Comparison of ENCODE assay signal across 8 mouse cellular contexts in the genomic region with DNA sequence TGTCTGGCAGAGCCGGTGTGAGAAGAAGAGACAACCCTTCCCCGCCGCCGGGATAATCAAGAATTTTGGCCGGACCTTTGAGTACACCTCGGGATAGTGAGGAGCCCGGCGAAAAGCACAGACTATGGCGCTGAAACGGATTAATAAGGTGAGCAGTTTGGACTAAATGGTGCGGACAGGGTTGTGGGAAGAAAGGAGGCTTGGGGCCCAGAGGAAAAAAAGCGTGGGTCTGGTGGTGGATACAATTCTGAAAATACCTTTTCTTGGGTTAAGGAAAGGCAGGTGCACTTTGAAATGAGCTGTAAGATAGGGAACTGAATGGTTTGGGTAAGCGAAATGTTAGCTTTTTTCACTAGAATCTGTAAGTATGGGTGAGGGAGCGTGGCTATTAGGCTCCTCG. TPM values are rescaled to one million over a fixed set of nuclear protein-coding genes. Genes with fewer than 3 reads are reported as not detected.
A peak's percentile ranks its signal among the peaks of the same experiment; 100 is the strongest.
DNase-seq lines count a peak whose midpoint lies in the region; ATAC-seq and TF ChIP-seq lines count a peak whose summit lies in the region.

No protein-coding gene starts in this region.

- DNase-seq in heart, adult 18-20 months, result no peak
- no peak for DNase-seq in liver, postnatal 0 days
- no peak for DNase-seq in adrenal gland, adult 8-10 months
- no peak for DNase-seq in embryo, embryonic 10 days (ENCODE audit: low spot score)

- no peak for TF ChIP-seq CTCF in ES-Bruce4 (IDR thresholded peaks at IDR 0.05; ENCODE audit: low read depth, low read length)
- no peak for TF ChIP-seq CTCF in liver, postnatal 0 days (IDR thresholded peaks at IDR 0.05; ENCODE audit: low read depth)

- H3K9me3 ChIP-seq in heart, embryonic 14.5 days (ENCODE audit: control insufficient read depth, low read length), result no peaks in the 10 kb centered on the region
- no peaks in the 10 kb centered on the region for H3K9me3 ChIP-seq in ES-Bruce4 (replicated peaks; ENCODE audit: control insufficient read depth, insufficient read depth, low read length, poor library complexity, severe bottlenecking)
- no peaks in the 10 kb centered on the region for H3K9me3 ChIP-seq in forebrain, embryonic 15.5 days
- H3K9me3 ChIP-seq in liver, postnatal 0 days (ENCODE audit: low read length), result no peaks in the 10 kb centered on the region

- peak overlapping the region; percentile 79 for H3K4me2 ChIP-seq in heart, embryonic 14.5 days (ENCODE audit: low read length)
- H3K4me2 ChIP-seq in forebrain, embryonic 15.5 days (replicated peaks), result peak overlapping the region; percentile 89
- peak overlapping the region; percentile 71 for H3K4me2 ChIP-seq in liver, postnatal 0 days (ENCODE audit: low read depth, low read length)

- TF ChIP-seq POLR2A in ES-Bruce4 (IDR thresholded peaks at IDR 0.05; ENCODE audit: insufficient read depth, low read length), result no peak

- H3K4me1 ChIP-seq in heart, embryonic 14.5 days (ENCODE audit: control insufficient read depth in 2 of 2, insufficient read depth in 2 of 2, low read length in 2 of 2), result peaks cover 0 to 33% of the 10 kb centered on the region in 2 experiments; a peak in 3 of 4 replicates
- no peaks in the 10 kb centered on the region for H3K4me1 ChIP-seq in ES-Bruce4 (ENCODE audit: control insufficient read depth, insufficient read depth, low read length)
- H3K4me1 ChIP-seq in forebrain, embryonic 15.5 days, result peaks cover 44% of the 10 kb centered on the region
- peaks cover 6% of the 10 kb centered on the region; the same call in 1 of the 2 replicates for H3K4me1 ChIP-seq in liver, postnatal 0 days (ENCODE audit: insufficient read depth)

- peaks cover 39% of the 10 kb centered on the region for H3K36me3 ChIP-seq in heart, embryonic 14.5 days (ENCODE audit: control insufficient read depth, insufficient read depth, low read length)
- peaks cover 40% of the 10 kb centered on the region for H3K36me3 ChIP-seq in ES-Bruce4 (ENCODE audit: control insufficient read depth, insufficient read depth, low read length, poor library complexity, severe bottlenecking)
- peaks cover 2% of the 10 kb centered on the region; the same call in 1 of the 2 replicates for H3K36me3 ChIP-seq in forebrain, embryonic 15.5 days
- peaks cover 26% of the 10 kb centered on the region for H3K36me3 ChIP-seq in liver, postnatal 0 days (replicated peaks; ENCODE audit: insufficient read depth, low read length)

- peak overlapping the region; percentile 99 for H3K9ac ChIP-seq in heart, embryonic 14.5 days (ENCODE audit: low read length)
- H3K9ac ChIP-seq in ES-Bruce4 (ENCODE audit: low read depth, poor library complexity, severe bottlenecking), result peak overlapping the region; percentile 95
- H3K9ac ChIP-seq in forebrain, embryonic 15.5 days (replicated peaks), result peak overlapping the region; percentile 95
- peak overlapping the region; percentile 98 for H3K9ac ChIP-seq in liver, postnatal 0 days (replicated peaks)

- H3K4me3 ChIP-seq in heart, embryonic 14.5 days (ENCODE audit: control insufficient read depth in 1 of 2, insufficient read depth in 1 of 2, low read depth in 1 of 2, low read length in 2 of 2), result peak overlapping the region; percentile 84 to 94
- peak overlapping the region; percentile 77 for H3K4me3 ChIP-seq in ES-Bruce4 (ENCODE audit: low read depth, low read length)
- peak overlapping the region; percentile 87 for H3K4me3 ChIP-seq in forebrain, embryonic 15.5 days
- peak overlapping the region; percentile 78 for H3K4me3 ChIP-seq in liver, postnatal 0 days (ENCODE audit: low read depth, low read length)

- no peak for ATAC-seq in heart, embryonic 14.5 days (ENCODE audit: insufficient number of reproducible peaks, insufficient read depth, low FRiP score, low read depth)
- ATAC-seq in forebrain, embryonic 15.5 days (replicated peaks), result no peak
- no peak for ATAC-seq in liver, postnatal 0 days
- ATAC-seq in inflammation-experienced regulatory T-cells, adult 6 months, result no peak

- no peaks in the 10 kb centered on the region for H3K27me3 ChIP-seq in heart, embryonic 14.5 days (ENCODE audit: control insufficient read depth, insufficient read depth, low read length)
- no peaks in the 10 kb centered on the region for H3K27me3 ChIP-seq in ES-Bruce4 (ENCODE audit: control insufficient read depth, insufficient read depth, low read length, poor library complexity, severe bottlenecking)
- no peaks in the 10 kb centered on the region for H3K27me3 ChIP-seq in forebrain, embryonic 15.5 days
- H3K27me3 ChIP-seq in liver, postnatal 0 days (ENCODE audit: insufficient read depth, low read length), result no peaks in the 10 kb centered on the region

- TF ChIP-seq EP300 in ES-Bruce4 (IDR thresholded peaks at IDR 0.05; ENCODE audit: insufficient read depth, low read depth, low read length), result no peak
- TF ChIP-seq EP300 in liver, postnatal 0 days (IDR thresholded peaks at IDR 0.05; ENCODE audit: low read depth), result no peak

- 2% methylated on average over 15 of the region's 15 CpGs for WGBS in heart, embryonic 14.5 days
- 4% methylated on average over 15 of the region's 15 CpGs for WGBS in forebrain, embryonic 15.5 days
- WGBS in liver, postnatal 0 days (ENCODE audit: insufficient replicate concordance), result under 1% methylated on average over 15 of the region's 15 CpGs

- H3K27ac ChIP-seq in heart, embryonic 14.5 days (replicated peaks in 1 of 2; ENCODE audit: control insufficient read depth in 1 of 2, insufficient read depth in 1 of 2, low read depth in 2 of 2, low read length in 2 of 2), result peak overlapping the region; percentile 98 to 100
- H3K27ac ChIP-seq in ES-Bruce4 (ENCODE audit: insufficient read depth, low read length), result peak overlapping the region; percentile 59
- H3K27ac ChIP-seq in forebrain, embryonic 15.5 days (replicated peaks), result peak overlapping the region; percentile 100
- peak overlapping the region; percentile 100 for H3K27ac ChIP-seq in liver, postnatal 0 days (ENCODE audit: low read depth)

RNA-seq across cellular contexts. Expression of gene Ube2d3, which starts 1.7 kb away (rescaled TPM):
- polyA plus RNA-seq in heart, embryonic 14.5 days (2014; fragmentation: Nextera tagmentation; extraction: Ambion mirVana), result 476 and 485 TPM in 2 replicates
- total RNA-seq in heart, adult 18-20 months (2021), result 100 to 1,000 TPM; 365 to 406 TPM
- polyA plus RNA-seq in ES-Bruce4 (2011; ENCODE audit: insufficient read depth, insufficient read length, low read depth, missing spikeins), result 485 and 516 TPM in 2 replicates
- 384 and 388 TPM in 2 replicates for polyA plus RNA-seq in forebrain, embryonic 15.5 days (2015; fragmentation: Nextera tagmentation; extraction: Ambion mirVana)
- polyA plus RNA-seq in liver, postnatal 0 days (2015; fragmentation: Nextera tagmentation; extraction: Ambion mirVana), result 298 and 303 TPM in 2 replicates
- polyA plus RNA-seq in inflammation-experienced regulatory T-cells, adult 6 months (2017; shearing (Covaris generic)), result 100 to 1,000 TPM; 322 to 504 (median 355) TPM
- total RNA-seq in adrenal gland, adult 8-10 months (2022), result 100 to 1,000 TPM; 299 to 393 (median 336) TPM

RNA-seq across cellular contexts. Expression of gene Cisd2, which starts 15.9 kb away (rescaled TPM):
- polyA plus RNA-seq in heart, embryonic 14.5 days (2014; fragmentation: Nextera tagmentation; extraction: Ambion mirVana), result 47.2 and 49.8 TPM in 2 replicates
- 10 to 100 TPM; 44.1 to 49.3 TPM for total RNA-seq in heart, adult 18-20 months (2021)
- polyA plus RNA-seq in ES-Bruce4 (2011; ENCODE audit: insufficient read depth, insufficient read length, low read depth, missing spikeins), result 24.7 and 26.2 TPM in 2 replicates
- 65.4 and 71.4 TPM in 2 replicates for polyA plus RNA-seq in forebrain, embryonic 15.5 days (2015; fragmentation: Nextera tagmentation; extraction: Ambion mirVana)
- 24.9 and 26.6 TPM in 2 replicates for polyA plus RNA-seq in liver, postnatal 0 days (2015; fragmentation: Nextera tagmentation; extraction: Ambion mirVana)
- 10 to 100 TPM; 56.9 to 78.1 (median 68.0) TPM for polyA plus RNA-seq in inflammation-experienced regulatory T-cells, adult 6 months (2017; shearing (Covaris generic))
- 10 to 100 TPM; 30.2 to 34.4 (median 32.5) TPM for total RNA-seq in adrenal gland, adult 8-10 months (2022)

RNA-seq across cellular contexts. Expression of gene Manba, which starts 45.8 kb away (rescaled TPM):
- polyA plus RNA-seq in heart, embryonic 14.5 days (2014; fragmentation: Nextera tagmentation; extraction: Ambion mirVana), result 44.5 and 47.3 TPM in 2 replicates
- total RNA-seq in heart, adult 18-20 months (2021), result 10 to 100 TPM; 15.0 to 17.5 TPM
- polyA plus RNA-seq in ES-Bruce4 (2011; ENCODE audit: insufficient read depth, insufficient read length, low read depth, missing spikeins), result 114 and 122 TPM in 2 replicates
- 3.3 and 3.9 TPM in 2 replicates for polyA plus RNA-seq in forebrain, embryonic 15.5 days (2015; fragmentation: Nextera tagmentation; extraction: Ambion mirVana)
- 7.3 and 8.0 TPM in 2 replicates for polyA plus RNA-seq in liver, postnatal 0 days (2015; fragmentation: Nextera tagmentation; extraction: Ambion mirVana)
- 10 to 100 TPM; 18.0 to 26.9 (median 26.4) TPM for polyA plus RNA-seq in inflammation-experienced regulatory T-cells, adult 6 months (2017; shearing (Covaris generic))
- 10 to 100 TPM; 13.9 to 27.8 (median 18.3) TPM for total RNA-seq in adrenal gland, adult 8-10 months (2022)
